Mouse (Mus musculus): ENCODE measurements around the gene Lgals2.

Lgals2 gene

GRCm38 (mm10) chr15:78815314-78816073, 39.8 kb downstream of the Lgals2 start:
- peak; percentile 27 for DNase-seq (ENCODE audit: low read depth, low spot score)

GRCm38 (mm10) chr15:78813603-78814002, 41.7 kb downstream of the Lgals2 start:
- DNase-seq (ENCODE audit: low read depth, low spot score): no peak

- no peak for DNase-seq (ENCODE audit: low read depth, low spot score)
Measured at GRCm38 (mm10) chr15:78810146-78810545, 45.2 kb downstream of the Lgals2 start.

GRCm38 (mm10) chr15:78809739-78810138, 45.6 kb downstream of the Lgals2 start:
- DNase-seq (ENCODE audit: low read depth, low spot score): no peak

GRCm38 (mm10) chr15:78808980-78809379, 46.3 kb downstream of the Lgals2 start:
- DNase-seq (ENCODE audit: low read depth, low spot score): no peak

GRCm38 (mm10) chr15:78807141-78807540, 48.2 kb downstream of the Lgals2 start:
- no peak for DNase-seq (ENCODE audit: low read depth, low spot score)

GRCm38 (mm10) chr15:78806614-78807013, 48.7 kb downstream of the Lgals2 start:
- no peak for DNase-seq (ENCODE audit: low read depth, low spot score)

- no peak for DNase-seq (ENCODE audit: low read depth, low spot score)
Measured at GRCm38 (mm10) chr15:78805351-78805750, 50.0 kb downstream of the Lgals2 start.

- no peak for DNase-seq (ENCODE audit: low read depth, low spot score)
Measured at GRCm38 (mm10) chr15:78804326-78804725, 51.0 kb downstream of the Lgals2 start.

GRCm38 (mm10) chr15:78803499-78803900, 51.8 kb downstream of the Lgals2 start:
- no peak for DNase-seq (ENCODE audit: low read depth, low spot score)

- DNase-seq (ENCODE audit: low read depth, low spot score): peak; percentile 68
Measured at GRCm38 (mm10) chr15:78802776-78803391, 52.4 kb downstream of the Lgals2 start, which contains the start of gene Card10. Gene Card10 (minus strand): TSS chr15:78803042.

- peak; percentile 51 for DNase-seq (ENCODE audit: low read depth, low spot score)
Measured at GRCm38 (mm10) chr15:78801971-78802741, 53.2 kb downstream of the Lgals2 start.

- no peak for DNase-seq (ENCODE audit: low read depth, low spot score)
Measured at GRCm38 (mm10) chr15:78801571-78801970, 53.8 kb downstream of the Lgals2 start.

Measured in CD4-positive helper T cell, adult 2 months (primary cell).